13 mouse cellular contexts compared by ENCODE assay signal in the genomic region with DNA sequence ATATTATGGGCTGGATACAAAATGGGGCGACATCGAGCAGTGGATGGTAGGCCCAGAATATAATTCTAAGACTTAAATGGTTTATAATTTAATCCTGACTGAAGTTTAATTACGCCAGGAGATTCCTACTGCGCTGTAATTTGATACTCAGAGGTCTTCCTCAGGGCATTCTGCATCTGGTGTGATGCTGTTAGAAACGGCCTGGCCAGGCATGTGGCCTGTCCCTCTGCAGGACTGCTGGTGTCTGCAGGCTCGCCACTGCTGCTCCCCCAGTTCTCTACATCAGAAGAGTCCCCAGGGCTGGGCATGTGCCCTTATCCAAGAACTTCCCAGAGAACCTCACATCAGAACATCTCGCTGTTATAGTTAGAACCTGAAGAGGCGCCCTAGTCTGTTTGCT.
DNase-seq lines count a peak whose midpoint lies in the region; ATAC-seq and TF ChIP-seq lines count a peak whose summit lies in the region.
"Had no signal": no experiment of that assay in that cellular context is flagged by ENCODE, and none has a peak within 500 bp of the region (broad histone marks: within the 10 kb centered on the region; RNA-seq: fewer than 3 reads in every experiment).

No protein-coding gene starts in this region.

- H3K4me3 ChIP-seq in hindbrain, embryonic 10.5 days = no peak overlapping the region
- H3K4me3 ChIP-seq in hindbrain, embryonic 13.5 days = no peak overlapping the region
- H3K4me3 ChIP-seq in midbrain, embryonic 10.5 days = no peak overlapping the region
- H3K4me3 ChIP-seq in midbrain, postnatal 0 days (ENCODE audit: low read depth, low read length) = no peak overlapping the region
- H3K4me3 ChIP-seq in embryonic facial prominence, embryonic 15.5 days (replicated peaks) = no peak overlapping the region
- H3K4me3 ChIP-seq in stomach, postnatal 0 days (ENCODE audit: low read depth, low read length) = no peak overlapping the region
- H3K4me3 ChIP-seq: liver, embryonic 13.5 days; megakaryocyte, embryonic 14.5 days had no signal

- no peaks in the 10 kb centered on the region for H3K36me3 ChIP-seq in hindbrain, embryonic 10.5 days
- no peaks in the 10 kb centered on the region for H3K36me3 ChIP-seq in hindbrain, embryonic 13.5 days
- H3K36me3 ChIP-seq in midbrain, embryonic 10.5 days = no peaks in the 10 kb centered on the region
- no peaks in the 10 kb centered on the region for H3K36me3 ChIP-seq in midbrain, postnatal 0 days (ENCODE audit: insufficient read depth, low read length)
- H3K36me3 ChIP-seq in embryonic facial prominence, embryonic 15.5 days = no peaks in the 10 kb centered on the region
- H3K36me3 ChIP-seq in stomach, postnatal 0 days (ENCODE audit: control insufficient read depth, insufficient read depth, low read length) = no peaks in the 10 kb centered on the region
- H3K36me3 ChIP-seq: liver, embryonic 13.5 days had no signal

- no peak for TF ChIP-seq CTCF in midbrain, postnatal 0 days (IDR thresholded peaks at IDR 0.05)
- no peak for TF ChIP-seq CTCF in stomach, postnatal 0 days (IDR thresholded peaks at IDR 0.05; ENCODE audit: low read depth)

- no peak for ATAC-seq in hindbrain, embryonic 13.5 days (ENCODE audit: low FRiP score)
- ATAC-seq in midbrain, postnatal 0 days (ENCODE audit: low FRiP score) = no peak
- ATAC-seq in embryonic facial prominence, embryonic 15.5 days (ENCODE audit: insufficient number of reproducible peaks, low FRiP score, low TSS enrichment, low read depth) = no peak
- ATAC-seq in stomach, postnatal 0 days (ENCODE audit: low FRiP score, low TSS enrichment) = no peak
- ATAC-seq: forebrain, postnatal 0 days had no signal

- H3K9me3 ChIP-seq in hindbrain, embryonic 10.5 days = no peaks in the 10 kb centered on the region
- no peaks in the 10 kb centered on the region for H3K9me3 ChIP-seq in hindbrain, embryonic 13.5 days
- H3K9me3 ChIP-seq in midbrain, embryonic 10.5 days (replicated peaks) = no peaks in the 10 kb centered on the region
- no peaks in the 10 kb centered on the region for H3K9me3 ChIP-seq in midbrain, postnatal 0 days (ENCODE audit: low read length)
- no peaks in the 10 kb centered on the region for H3K9me3 ChIP-seq in embryonic facial prominence, embryonic 15.5 days (replicated peaks)
- H3K9me3 ChIP-seq in stomach, postnatal 0 days (ENCODE audit: control insufficient read depth, low read length) = no peaks in the 10 kb centered on the region
- H3K9me3 ChIP-seq: liver, embryonic 13.5 days; megakaryocyte, embryonic 14.5 days had no signal

- H3K9ac ChIP-seq in hindbrain, embryonic 13.5 days = no peak overlapping the region
- H3K9ac ChIP-seq in midbrain, postnatal 0 days (replicated peaks; ENCODE audit: low read length, poor library complexity, severe bottlenecking) = no peak overlapping the region
- no peak overlapping the region for H3K9ac ChIP-seq in embryonic facial prominence, embryonic 15.5 days
- no peak overlapping the region for H3K9ac ChIP-seq in stomach, postnatal 0 days (ENCODE audit: low read length)
- H3K9ac ChIP-seq: forebrain, postnatal 0 days; liver, embryonic 13.5 days had no signal

- TF ChIP-seq EP300 in stomach, postnatal 0 days (optimal IDR thresholded peaks at IDR 0.05) = no peak

- H3K4me1 ChIP-seq in hindbrain, embryonic 10.5 days (replicated peaks) = peaks cover 21% of the 10 kb centered on the region
- peaks cover 23% of the 10 kb centered on the region for H3K4me1 ChIP-seq in hindbrain, embryonic 13.5 days (replicated peaks)
- H3K4me1 ChIP-seq in midbrain, embryonic 10.5 days = peaks cover 15% of the 10 kb centered on the region
- H3K4me1 ChIP-seq in midbrain, postnatal 0 days (ENCODE audit: insufficient read depth, low read length) = no peaks in the 10 kb centered on the region
- H3K4me1 ChIP-seq in embryonic facial prominence, embryonic 15.5 days = peaks cover 21% of the 10 kb centered on the region
- no peaks in the 10 kb centered on the region for H3K4me1 ChIP-seq in stomach, postnatal 0 days (replicated peaks; ENCODE audit: control insufficient read depth, insufficient read depth)

- no peaks in the 10 kb centered on the region for H3K27me3 ChIP-seq in hindbrain, embryonic 10.5 days (ENCODE audit: insufficient read depth, poor library complexity, severe bottlenecking)
- no peaks in the 10 kb centered on the region for H3K27me3 ChIP-seq in hindbrain, embryonic 13.5 days
- no peaks in the 10 kb centered on the region for H3K27me3 ChIP-seq in midbrain, embryonic 10.5 days (ENCODE audit: low read depth, poor library complexity, severe bottlenecking)
- H3K27me3 ChIP-seq in midbrain, postnatal 0 days (ENCODE audit: insufficient read depth, low read length) = no peaks in the 10 kb centered on the region
- H3K27me3 ChIP-seq in embryonic facial prominence, embryonic 15.5 days = no peaks in the 10 kb centered on the region
- H3K27me3 ChIP-seq in stomach, postnatal 0 days (ENCODE audit: control insufficient read depth, insufficient read depth, low read length) = no peaks in the 10 kb centered on the region
- H3K27me3 ChIP-seq: liver, embryonic 13.5 days; megakaryocyte, embryonic 14.5 days had no signal

- H3K27ac ChIP-seq in hindbrain, embryonic 10.5 days = peak overlapping the region; percentile 71
- H3K27ac ChIP-seq in hindbrain, embryonic 13.5 days = no peak overlapping the region
- H3K27ac ChIP-seq in midbrain, embryonic 10.5 days (replicated peaks) = 0 out of 2 replicates have a peak overlapping the region, but pooled peaks have one; percentile 30
- H3K27ac ChIP-seq in midbrain, postnatal 0 days (ENCODE audit: low read depth, low read length) = no peak overlapping the region
- H3K27ac ChIP-seq in embryonic facial prominence, embryonic 15.5 days (replicated peaks) = peak overlapping the region; percentile 17; the same call in 1 of the 2 replicates
- H3K27ac ChIP-seq in stomach, postnatal 0 days (replicated peaks) = 0 out of 2 replicates have a peak overlapping the region, but pooled peaks have one; percentile 56
- H3K27ac ChIP-seq: liver, embryonic 13.5 days had no signal

- no peak for DNase-seq in hindbrain, embryonic 10.5 days (ENCODE audit: low spot score)
- no peak for DNase-seq in midbrain, embryonic 10.5 days (ENCODE audit: low spot score)
- DNase-seq in midbrain, postnatal 0 days (ENCODE audit: low spot score) = no peak
- DNase-seq in stomach, postnatal 0 days (ENCODE audit: low spot score) = no peak
- DNase-seq in layer of hippocampus, adult 9-10 months (ENCODE audit: low spot score) = no peak
- no peak for DNase-seq in right cerebral cortex, adult 18-20 months
- DNase-seq: forebrain, postnatal 0 days; kidney, adult 2 months; liver, embryonic 13.5 days; thymus, postnatal 14 days had no signal

- H3K4me2 ChIP-seq in hindbrain, embryonic 13.5 days = no peak overlapping the region
- no peak overlapping the region for H3K4me2 ChIP-seq in midbrain, postnatal 0 days (ENCODE audit: low read depth, low read length, poor library complexity, severe bottlenecking)
- no peak overlapping the region for H3K4me2 ChIP-seq in embryonic facial prominence, embryonic 15.5 days (replicated peaks)
- no peak overlapping the region for H3K4me2 ChIP-seq in stomach, postnatal 0 days (replicated peaks; ENCODE audit: low read depth)
- H3K4me2 ChIP-seq: liver, embryonic 13.5 days had no signal

- 54% methylated on average over 8 of the region's 8 CpGs for WGBS in hindbrain, embryonic 10.5 days
- 58% methylated on average over 8 of the region's 8 CpGs for WGBS in hindbrain, embryonic 13.5 days
- WGBS in midbrain, embryonic 10.5 days = 62% methylated on average over 8 of the region's 8 CpGs
- WGBS in midbrain, postnatal 0 days = 56% methylated on average over 8 of the region's 8 CpGs
- 42% methylated on average over 8 of the region's 8 CpGs for WGBS in embryonic facial prominence, embryonic 15.5 days
- 63% methylated on average over 8 of the region's 8 CpGs for WGBS in stomach, postnatal 0 days

Comparison
In these comparisons a context has a peak if more than half of its experiments do, and no peak if none do; other contexts are left out.
1. H3K27ac ChIP-seq: peak in hindbrain, embryonic 10.5 days (single experiment), midbrain, embryonic 10.5 days (single experiment), embryonic facial prominence, embryonic 15.5 days (single experiment) and stomach, postnatal 0 days (single experiment); none in hindbrain, embryonic 13.5 days (single experiment) and midbrain, postnatal 0 days (single experiment).